In genomic region chr11:4760438-4760837, GRCm38 (mm10) we compare ENCODE assay signal across 12 mouse cellular contexts. TPM values are rescaled to one million over a fixed set of nuclear protein-coding genes. Genes with fewer than 3 reads are reported as not detected.
DNase-seq lines count a peak whose midpoint lies in the region; ATAC-seq and TF ChIP-seq lines count a peak whose summit lies in the region.
"Had no signal": no experiment of that assay in that cellular context is flagged by ENCODE, and none has a peak within 500 bp of the region (broad histone marks: within the 10 kb centered on the region; RNA-seq: fewer than 3 reads in every experiment).

No protein-coding gene starts in this region.

- no peaks in the 10 kb centered on the region for H3K4me1 ChIP-seq in intestine, embryonic 16.5 days (ENCODE audit: control insufficient read depth, insufficient read depth, low read length)
- H3K4me1 ChIP-seq in intestine, embryonic 15.5 days (replicated peaks): peaks cover 3% of the 10 kb centered on the region; the same call in 1 of the 2 replicates
- peaks cover 9% of the 10 kb centered on the region for H3K4me1 ChIP-seq in kidney, embryonic 16.5 days (ENCODE audit: insufficient read depth, low read length)
- peaks cover 5% of the 10 kb centered on the region; the same call in 1 of the 2 replicates for H3K4me1 ChIP-seq in forebrain, embryonic 14.5 days (ENCODE audit: control insufficient read depth, insufficient read depth, low read length)
- peaks cover 3% of the 10 kb centered on the region for H3K4me1 ChIP-seq in cerebellum, adult 2 months (ENCODE audit: control insufficient read depth, insufficient read depth, low read length)
- peaks cover 13% of the 10 kb centered on the region for H3K4me1 ChIP-seq in forebrain, embryonic 16.5 days (replicated peaks; ENCODE audit: control insufficient read depth, insufficient read depth, low read length)
- H3K4me1 ChIP-seq: embryonic facial prominence, embryonic 12.5 days had no signal

- H3K9ac ChIP-seq in intestine, embryonic 16.5 days (ENCODE audit: low read depth, low read length): no peak overlapping the region
- H3K9ac ChIP-seq in intestine, embryonic 15.5 days: no peak overlapping the region
- no peak overlapping the region for H3K9ac ChIP-seq in kidney, embryonic 16.5 days (replicated peaks; ENCODE audit: low read length)
- no peak overlapping the region for H3K9ac ChIP-seq in forebrain, embryonic 14.5 days (ENCODE audit: low read length)
- H3K9ac ChIP-seq in forebrain, embryonic 16.5 days (replicated peaks; ENCODE audit: low read depth, low read length): no peak overlapping the region; the same call in 1 of the 2 replicates
- H3K9ac ChIP-seq: embryonic facial prominence, embryonic 12.5 days; liver, embryonic 14.5 days had no signal

- H3K36me3 ChIP-seq in intestine, embryonic 16.5 days (ENCODE audit: control insufficient read depth, insufficient read depth, low read length): no peaks in the 10 kb centered on the region
- no peaks in the 10 kb centered on the region for H3K36me3 ChIP-seq in intestine, embryonic 15.5 days
- H3K36me3 ChIP-seq in kidney, embryonic 16.5 days (ENCODE audit: insufficient read depth, low read length): no peaks in the 10 kb centered on the region
- no peaks in the 10 kb centered on the region for H3K36me3 ChIP-seq in forebrain, embryonic 14.5 days (ENCODE audit: control insufficient read depth, insufficient read depth, low read length)
- H3K36me3 ChIP-seq in forebrain, embryonic 16.5 days (ENCODE audit: control insufficient read depth, insufficient read depth): no peaks in the 10 kb centered on the region
- H3K36me3 ChIP-seq: embryonic facial prominence, embryonic 12.5 days had no signal

- H3K4me3 ChIP-seq in intestine, embryonic 16.5 days (ENCODE audit: low read length): no peak overlapping the region
- H3K4me3 ChIP-seq in intestine, embryonic 15.5 days (replicated peaks): no peak overlapping the region
- no peak overlapping the region for H3K4me3 ChIP-seq in kidney, embryonic 16.5 days (ENCODE audit: low read length)
- H3K4me3 ChIP-seq in forebrain, embryonic 14.5 days (ENCODE audit: low read depth, low read length): no peak overlapping the region
- no peak overlapping the region for H3K4me3 ChIP-seq in cerebellum, adult 2 months (replicated peaks; ENCODE audit: insufficient read depth, low read depth, low read length)
- no peak overlapping the region for H3K4me3 ChIP-seq in forebrain, embryonic 16.5 days (replicated peaks; ENCODE audit: low read length)
- H3K4me3 ChIP-seq: embryonic facial prominence, embryonic 12.5 days had no signal

- 23% methylated on average over 4 of the region's 4 CpGs for WGBS in intestine, embryonic 16.5 days
- whole genome bisulfite sequencing in intestine, embryonic 15.5 days: 30% methylated on average over 4 of the region's 4 CpGs
- 17% methylated on average over 4 of the region's 4 CpGs for WGBS in kidney, embryonic 16.5 days
- 24% methylated on average over 4 of the region's 4 CpGs for WGBS in forebrain, embryonic 14.5 days
- 44% methylated on average over 4 of the region's 4 CpGs for WGBS in cerebellum, adult 2 months
- WGBS in forebrain, embryonic 16.5 days: 21% methylated on average over 4 of the region's 4 CpGs

- H3K9me3 ChIP-seq in intestine, embryonic 16.5 days (ENCODE audit: control insufficient read depth, low read length): no peaks in the 10 kb centered on the region
- no peaks in the 10 kb centered on the region for H3K9me3 ChIP-seq in intestine, embryonic 15.5 days
- H3K9me3 ChIP-seq in kidney, embryonic 16.5 days (ENCODE audit: low read length): no peaks in the 10 kb centered on the region
- H3K9me3 ChIP-seq in forebrain, embryonic 14.5 days (replicated peaks; ENCODE audit: control insufficient read depth, low read length): no peaks in the 10 kb centered on the region
- H3K9me3 ChIP-seq in forebrain, embryonic 16.5 days (ENCODE audit: control insufficient read depth, low read length): no peaks in the 10 kb centered on the region
- H3K9me3 ChIP-seq: embryonic facial prominence, embryonic 12.5 days had no signal

- intact Hi-C loops in heart, postnatal 10 days (cut with DNase I): no loop called here

- TF ChIP-seq CTCF in cerebellum, adult 2 months (IDR thresholded peaks at IDR 0.05; ENCODE audit: borderline replicate concordance, insufficient read depth, low read depth, low read length): no peak

- H3K4me2 ChIP-seq in intestine, embryonic 16.5 days (ENCODE audit: low read depth, low read length): no peak overlapping the region
- no peak overlapping the region for H3K4me2 ChIP-seq in intestine, embryonic 15.5 days (replicated peaks)
- no peak overlapping the region for H3K4me2 ChIP-seq in kidney, embryonic 16.5 days (replicated peaks; ENCODE audit: low read depth, low read length)
- H3K4me2 ChIP-seq in forebrain, embryonic 14.5 days (ENCODE audit: low read length): no peak overlapping the region
- H3K4me2 ChIP-seq in forebrain, embryonic 16.5 days (ENCODE audit: low read length): no peak overlapping the region
- H3K4me2 ChIP-seq: embryonic facial prominence, embryonic 12.5 days had no signal

- DNase-seq in MN1 (ENCODE audit: low spot score): peak; percentile 68
- peak; percentile 64 to 68 for DNase-seq in heart, postnatal 10 days
- no peak for DNase-seq in forebrain, embryonic 14.5 days (ENCODE audit: low spot score)
- no peak for DNase-seq in cerebellum, adult 2 months
- DNase-seq: thymus, adult 2 months had no signal

- ATAC-seq in intestine, embryonic 16.5 days: peak; percentile 42; the same call in 1 of the 2 replicates
- ATAC-seq in intestine, embryonic 15.5 days: no peak
- peak; percentile 42; the same call in 1 of the 2 replicates for ATAC-seq in kidney, embryonic 16.5 days (ENCODE audit: low FRiP score, low TSS enrichment)
- no peak for ATAC-seq in forebrain, embryonic 14.5 days
- ATAC-seq in forebrain, embryonic 16.5 days: no peak
- ATAC-seq: activated CD4-positive, CD25-positive, alpha-beta regulatory T cell, adult 4 months had no signal

- TF ChIP-seq POLR2A in cerebellum, adult 2 months (IDR thresholded peaks at IDR 0.05; ENCODE audit: borderline replicate concordance, insufficient read depth, low read length): no peak

- no peak overlapping the region; the same call in 1 of the 2 replicates for H3K27ac ChIP-seq in intestine, embryonic 16.5 days (ENCODE audit: low read length)
- no peak overlapping the region for H3K27ac ChIP-seq in intestine, embryonic 15.5 days
- no peak overlapping the region for H3K27ac ChIP-seq in kidney, embryonic 16.5 days (ENCODE audit: low read length)
- no peak overlapping the region for H3K27ac ChIP-seq in forebrain, embryonic 14.5 days (ENCODE audit: low read depth, low read length)
- no peak overlapping the region for H3K27ac ChIP-seq in cerebellum, adult 2 months (ENCODE audit: insufficient read depth, low read length)
- no peak overlapping the region for H3K27ac ChIP-seq in forebrain, embryonic 16.5 days (ENCODE audit: low read length)
- H3K27ac ChIP-seq: embryonic facial prominence, embryonic 12.5 days; liver, embryonic 14.5 days had no signal

- peaks cover 10% of the 10 kb centered on the region for H3K27me3 ChIP-seq in intestine, embryonic 16.5 days (replicated peaks; ENCODE audit: control insufficient read depth, insufficient read depth, low read length)
- H3K27me3 ChIP-seq in intestine, embryonic 15.5 days (replicated peaks): peaks cover 30% of the 10 kb centered on the region
- H3K27me3 ChIP-seq in kidney, embryonic 16.5 days (ENCODE audit: insufficient read depth, low read length): peaks cover 15% of the 10 kb centered on the region; the same call in 1 of the 2 replicates
- no peaks in the 10 kb centered on the region for H3K27me3 ChIP-seq in forebrain, embryonic 14.5 days (replicated peaks; ENCODE audit: control insufficient read depth, insufficient read depth, low read length)
- no peaks in the 10 kb centered on the region for H3K27me3 ChIP-seq in cerebellum, adult 2 months (ENCODE audit: control insufficient read depth, insufficient read depth, low read length)
- no peaks in the 10 kb centered on the region for H3K27me3 ChIP-seq in forebrain, embryonic 16.5 days (replicated peaks; ENCODE audit: control insufficient read depth, insufficient read depth, low read length)

RNA-seq across cellular contexts. Expression of gene Cabp7, which starts 13.9 kb away (rescaled TPM):
- polyA plus RNA-seq in intestine, embryonic 16.5 days (2015; fragmentation: Nextera tagmentation; extraction: Ambion mirVana): 0.07 and 0.15 TPM in 2 replicates
- 0.13 and 0.21 TPM in 2 replicates for polyA plus RNA-seq in intestine, embryonic 15.5 days (2015; fragmentation: Nextera tagmentation; extraction: Ambion mirVana)
- total RNA-seq in heart, postnatal 10 days (2021): not detected
- polyA plus RNA-seq in kidney, embryonic 16.5 days (2015; fragmentation: Nextera tagmentation; extraction: Ambion mirVana): 0.12 TPM in 2 replicates
- 1.4 and 1.5 TPM in 2 replicates for polyA plus RNA-seq in forebrain, embryonic 14.5 days (2014; fragmentation: Nextera tagmentation; extraction: Ambion mirVana)
- 114 and 129 TPM in 2 replicates for polyA plus RNA-seq in cerebellum, adult 2 months (2012; rRNA removed)
- polyA plus RNA-seq in forebrain, embryonic 16.5 days (2015; fragmentation: Nextera tagmentation; extraction: Ambion mirVana): 1.5 and 1.6 TPM in 2 replicates

RNA-seq across cellular contexts. Expression of gene Zmat5, which starts 56.0 kb away (rescaled TPM):
- polyA plus RNA-seq in intestine, embryonic 16.5 days (2015; fragmentation: Nextera tagmentation; extraction: Ambion mirVana): 64.8 and 66.0 TPM in 2 replicates
- 60.9 and 63.0 TPM in 2 replicates for polyA plus RNA-seq in intestine, embryonic 15.5 days (2015; fragmentation: Nextera tagmentation; extraction: Ambion mirVana)
- 10 to 100 TPM; 23.8 to 23.9 TPM for total RNA-seq in heart, postnatal 10 days (2021)
- 70.9 and 71.8 TPM in 2 replicates for polyA plus RNA-seq in kidney, embryonic 16.5 days (2015; fragmentation: Nextera tagmentation; extraction: Ambion mirVana)
- 77.3 and 92.4 TPM in 2 replicates for polyA plus RNA-seq in forebrain, embryonic 14.5 days (2014; fragmentation: Nextera tagmentation; extraction: Ambion mirVana)
- 62.1 and 63.2 TPM in 2 replicates for polyA plus RNA-seq in cerebellum, adult 2 months (2012; rRNA removed)
- polyA plus RNA-seq in forebrain, embryonic 16.5 days (2015; fragmentation: Nextera tagmentation; extraction: Ambion mirVana): 70.2 and 75.5 TPM in 2 replicates

RNA-seq across cellular contexts. Expression of gene Uqcr10, which starts 56.3 kb away (rescaled TPM):
- polyA plus RNA-seq in intestine, embryonic 16.5 days (2015; fragmentation: Nextera tagmentation; extraction: Ambion mirVana): 1,259 and 1,267 TPM in 2 replicates
- 1,117 and 1,212 TPM in 2 replicates for polyA plus RNA-seq in intestine, embryonic 15.5 days (2015; fragmentation: Nextera tagmentation; extraction: Ambion mirVana)
- total RNA-seq in heart, postnatal 10 days (2021): 1,000 to 10,000 TPM; 1,345 to 1,457 TPM
- 915 and 962 TPM in 2 replicates for polyA plus RNA-seq in kidney, embryonic 16.5 days (2015; fragmentation: Nextera tagmentation; extraction: Ambion mirVana)
- 538 and 693 TPM in 2 replicates for polyA plus RNA-seq in forebrain, embryonic 14.5 days (2014; fragmentation: Nextera tagmentation; extraction: Ambion mirVana)
- 1,309 and 1,338 TPM in 2 replicates for polyA plus RNA-seq in cerebellum, adult 2 months (2012; rRNA removed)
- polyA plus RNA-seq in forebrain, embryonic 16.5 days (2015; fragmentation: Nextera tagmentation; extraction: Ambion mirVana): 487 and 509 TPM in 2 replicates

Comparison
In these comparisons a context has a peak if more than half of its experiments do, and no peak if none do; other contexts are left out.
1. ATAC-seq: peak in intestine, embryonic 16.5 days (single experiment) and kidney, embryonic 16.5 days (single experiment); none in intestine, embryonic 15.5 days (single experiment), forebrain, embryonic 14.5 days (single experiment) and forebrain, embryonic 16.5 days (single experiment).
2. DNase-seq: peak in MN1 (single experiment) and heart, postnatal 10 days (2 of 2); none in forebrain, embryonic 14.5 days (single experiment) and cerebellum, adult 2 months (0 of 2).
3. RNA of gene Cabp7, which starts 13.9 kb away (polyA plus RNA-seq): 114 to 129 TPM in cerebellum, adult 2 months; 1.5 to 1.6 TPM in forebrain, embryonic 16.5 days, 1.4 to 1.5 TPM in forebrain, embryonic 14.5 days, 0.13 to 0.21 TPM in intestine, embryonic 15.5 days, 0.12 TPM in kidney, embryonic 16.5 days and 0.07 to 0.15 TPM in intestine, embryonic 16.5 days; every median in the first group is over 10 times any median in the second.